Mouse (Mus musculus) T-cell, adult 2 months (primary cell): Measurements from ENCODE around the gene Cd3eap.

Experiments
- DNase-seq: peaks from one replicate; pipeline ENCODE4 v3.0.0; 2022; ENCODE audit warnings: low spot score

The Cd3eap gene

DNA sequence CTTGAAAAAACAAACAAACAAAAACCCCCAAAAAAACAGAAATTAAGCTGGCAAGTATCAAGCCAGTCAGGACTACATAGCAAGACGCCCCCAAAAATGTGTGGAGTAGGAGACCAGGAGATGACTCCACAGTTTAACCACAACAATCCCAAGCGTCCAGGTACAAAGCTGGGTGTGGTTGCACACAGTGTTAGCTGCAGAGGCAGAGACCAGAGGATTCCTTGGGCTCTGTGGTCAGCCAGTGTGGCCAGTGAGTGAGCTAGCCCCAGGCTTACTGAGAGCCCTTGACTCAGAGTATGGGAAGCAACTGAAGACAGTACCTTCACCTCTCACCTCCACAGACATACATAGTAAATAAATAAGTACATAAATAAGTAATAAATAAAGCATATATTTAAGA, 27.4 kb downstream of the Cd3eap start:
- DNase-seq, result no peak

DNA sequence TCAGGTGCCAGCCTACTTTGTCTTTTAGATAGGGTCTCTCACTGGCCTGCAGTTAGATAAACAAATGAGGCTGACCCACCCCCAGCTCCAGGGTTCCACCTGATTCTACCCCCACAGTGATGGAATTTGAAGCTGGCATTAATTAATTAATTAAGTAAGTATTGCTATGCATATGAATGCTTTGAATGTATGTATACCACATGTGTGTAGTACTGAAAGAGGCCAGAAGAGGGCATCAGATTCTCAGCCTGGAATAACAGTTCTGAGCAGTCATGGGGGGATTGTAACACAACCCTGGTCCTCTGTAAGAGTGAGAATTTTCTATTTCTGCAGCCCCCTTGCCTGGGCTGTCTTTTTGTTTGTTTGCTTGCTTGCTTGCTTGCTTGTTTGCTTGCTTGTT, 30.9 kb downstream of the Cd3eap start:
- no peak for DNase-seq

DNA sequence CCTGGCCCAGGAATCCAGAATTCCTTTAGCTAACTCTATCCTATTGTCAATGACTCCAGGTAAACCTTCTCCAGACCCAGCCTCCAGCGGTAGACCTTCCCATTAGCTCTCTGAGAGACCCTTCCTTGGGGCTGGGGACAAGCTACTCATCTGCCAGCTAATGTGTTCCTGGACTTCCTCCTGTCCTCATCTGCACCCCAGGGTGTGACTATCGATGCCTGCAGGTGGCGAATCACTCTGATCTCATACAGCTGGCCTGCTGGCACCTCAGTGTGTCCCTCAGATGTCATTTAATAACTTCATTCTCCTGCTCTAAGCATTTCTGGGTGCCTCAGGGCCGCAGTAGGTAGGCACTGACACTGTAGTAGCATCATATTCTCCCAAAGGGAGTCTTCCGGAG, 31.5 kb downstream of the Cd3eap start:
- no peak for DNase-seq

- DNase-seq, result no peak
Observed at GRCm38 (mm10) chr7:19327128-19327527, 32.2 kb downstream of the Cd3eap start.

- peak; percentile 62 for DNase-seq
Observed at GRCm38 (mm10) chr7:19326359-19326758, 32.9 kb downstream of the Cd3eap start.

DNA sequence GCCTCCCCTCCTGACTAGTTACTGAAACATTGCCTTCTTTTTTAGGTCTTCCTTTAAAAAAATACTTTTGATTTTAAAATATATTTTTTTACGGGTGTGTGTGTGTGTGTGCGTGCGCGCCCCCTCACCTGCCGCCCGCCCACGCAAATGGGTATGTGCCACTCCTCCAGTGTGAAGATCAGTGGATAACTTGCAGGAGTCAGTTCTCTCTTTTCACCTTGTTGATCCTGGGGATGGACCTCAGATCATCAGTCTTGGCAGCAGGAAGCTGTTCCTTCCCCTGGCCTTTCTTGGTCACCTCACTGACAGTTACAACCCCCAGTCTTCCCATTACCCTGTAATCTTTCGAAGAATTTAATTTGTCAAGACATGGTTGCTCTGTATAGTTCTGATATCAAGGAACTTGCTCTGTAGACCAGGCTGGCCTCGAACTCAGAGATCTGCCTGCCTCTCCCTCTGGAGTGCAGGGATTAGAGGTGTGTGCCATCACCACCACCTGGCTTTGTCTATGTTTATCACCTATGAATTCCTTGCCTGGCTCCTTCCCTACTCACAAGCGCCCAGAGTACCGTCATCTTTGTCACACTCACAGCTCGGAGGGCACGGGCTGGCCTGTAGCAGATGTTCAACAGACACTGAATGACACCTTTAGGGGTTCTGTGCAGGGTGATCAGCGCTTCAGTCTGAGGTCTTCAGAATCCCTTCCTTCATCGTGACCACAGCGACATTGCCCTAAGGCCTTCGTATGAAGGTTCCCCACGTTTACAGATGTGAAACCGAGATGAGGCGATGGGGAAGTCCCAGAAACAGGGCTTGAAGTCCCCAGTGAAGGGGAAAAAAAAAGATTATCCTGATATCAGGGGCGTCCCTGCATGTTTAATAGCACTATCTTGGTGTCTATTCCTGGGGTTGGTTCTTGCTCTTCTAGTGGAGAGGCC, 33.8 kb downstream of the Cd3eap start:
- peak; percentile 26 for DNase-seq

DNA sequence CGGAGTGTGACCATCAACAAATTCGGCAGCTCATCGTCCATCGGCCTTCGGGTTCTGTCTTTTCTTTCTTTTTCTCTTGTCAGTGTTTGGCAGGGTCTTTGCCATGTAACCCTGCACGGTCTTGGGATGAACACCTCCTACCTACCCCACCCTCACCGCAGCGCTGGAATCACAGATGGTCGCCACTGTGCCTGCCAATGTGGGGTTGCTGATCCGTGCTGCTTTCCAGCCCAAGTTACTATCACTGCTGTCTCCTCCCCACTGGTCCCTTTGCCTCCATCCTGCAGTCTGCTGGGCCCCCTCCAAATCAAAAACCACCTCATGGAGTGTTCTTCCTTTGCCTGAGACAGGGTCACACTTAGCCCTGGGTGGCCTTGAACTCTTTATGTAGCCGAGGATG, 35.1 kb downstream of the Cd3eap start:
- no peak for DNase-seq

- DNase-seq, result no peak
Observed at GRCm38 (mm10) chr7:19322489-19322888, 36.8 kb downstream of the Cd3eap start.

DNA sequence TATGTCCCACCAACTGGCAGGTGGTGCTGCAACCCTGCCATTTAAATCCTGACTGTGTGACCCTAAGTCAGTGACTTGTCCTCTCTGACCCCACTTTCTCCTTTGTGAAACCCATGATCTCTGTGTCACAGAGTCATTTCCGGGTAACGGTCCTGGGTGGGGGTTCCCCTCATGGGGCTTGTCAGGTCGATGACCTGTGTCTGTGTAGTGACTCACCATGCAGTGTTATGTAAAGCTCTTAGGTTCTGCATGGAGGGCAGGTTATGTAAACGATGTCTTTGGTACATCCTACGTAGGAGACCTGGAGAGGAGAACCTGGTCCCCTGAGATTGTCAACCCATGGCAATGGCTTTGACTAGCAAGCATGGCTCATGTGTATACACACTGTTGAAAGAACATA, 37.8 kb downstream of the Cd3eap start:
- DNase-seq, result peak; percentile 64

DNA sequence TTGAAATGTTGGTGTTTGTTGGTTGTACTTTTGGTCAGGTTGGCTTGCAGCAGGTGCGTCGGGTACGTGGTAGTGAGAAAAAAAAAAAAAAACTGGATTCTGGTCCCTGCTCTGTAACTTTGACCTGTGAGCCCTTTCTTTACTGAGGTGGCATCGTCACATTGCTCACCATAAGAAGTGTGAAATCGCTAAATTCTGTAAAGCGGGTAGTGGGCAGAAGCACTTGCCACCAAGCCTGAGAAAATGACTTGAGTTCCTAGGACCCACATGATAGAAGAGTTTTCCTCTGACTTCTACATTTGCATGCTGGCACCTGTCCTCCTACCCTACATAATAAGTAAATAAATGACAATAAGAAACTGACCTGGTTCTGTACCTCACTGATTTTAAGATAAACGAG, 38.6 kb downstream of the Cd3eap start:
- no peak for DNase-seq

- peak; percentile 93 for DNase-seq
Observed at GRCm38 (mm10) chr7:19319906-19320305, 39.4 kb downstream of the Cd3eap start.

- DNase-seq, result peak; percentile 68
Observed at GRCm38 (mm10) chr7:19319458-19319857, 39.8 kb downstream of the Cd3eap start.

- DNase-seq, result no peak
Observed at GRCm38 (mm10) chr7:19318676-19319075, 40.6 kb downstream of the Cd3eap start.

DNA sequence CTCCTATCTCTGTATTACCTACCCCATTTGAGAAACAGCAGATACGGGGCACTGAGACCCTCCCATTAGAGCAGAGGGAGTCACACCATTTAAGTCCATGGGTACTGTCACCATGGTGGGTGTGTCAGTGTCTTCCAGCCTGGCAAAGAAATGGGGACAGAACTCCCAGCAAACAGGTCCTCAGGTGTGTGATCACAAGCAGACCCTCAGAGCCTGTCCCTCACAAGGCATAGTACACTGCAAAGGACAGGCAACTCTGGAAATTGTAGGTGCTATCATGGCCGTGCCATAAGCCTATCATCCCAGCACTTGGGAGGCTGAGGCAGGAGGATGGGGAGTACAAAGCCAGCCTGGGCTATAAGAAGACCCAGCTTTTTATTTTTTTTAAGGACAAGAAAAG, 41.1 kb downstream of the Cd3eap start:
- DNase-seq, result no peak

DNA sequence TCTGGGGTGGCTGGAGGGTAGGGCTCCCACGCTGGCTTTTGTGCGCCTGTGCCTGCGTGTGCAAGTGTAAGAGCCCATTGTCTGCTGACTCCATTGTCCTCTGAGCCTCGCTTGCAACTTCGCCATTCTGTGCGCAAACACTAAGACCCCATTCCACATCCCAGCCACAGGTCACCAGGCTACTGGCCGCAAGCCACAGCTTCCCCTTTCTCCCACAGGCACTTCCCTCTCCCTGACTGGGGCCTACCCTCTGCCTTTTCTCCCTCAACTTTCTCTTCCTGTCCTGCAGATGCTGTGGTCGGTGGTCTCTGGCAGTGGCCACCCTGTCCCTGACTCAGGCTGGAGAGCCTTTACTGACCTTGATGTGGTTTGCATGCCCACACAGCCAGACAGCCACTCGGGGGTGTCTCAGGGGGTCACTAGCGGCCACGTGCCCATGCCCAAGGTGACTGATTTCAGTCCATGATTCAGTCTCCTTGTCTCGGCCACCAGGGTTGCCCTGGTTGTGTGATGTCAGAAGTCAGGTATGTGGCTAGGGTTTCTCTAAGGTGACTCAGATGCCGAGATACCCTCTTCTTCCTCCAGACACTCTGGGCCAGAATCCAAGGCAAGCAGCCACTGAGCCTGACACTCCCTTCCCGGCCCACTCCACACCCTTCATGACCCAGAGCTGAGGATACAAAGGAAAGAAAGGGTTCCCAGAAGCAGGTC, 42.7 kb downstream of the Cd3eap start:
- DNase-seq, result no peak

- no peak for DNase-seq
Observed at GRCm38 (mm10) chr7:19314033-19314432, 45.2 kb downstream of the Cd3eap start.

- DNase-seq, result no peak
Observed at GRCm38 (mm10) chr7:19311991-19312390, 47.3 kb downstream of the Cd3eap start.

- DNase-seq, result peak; percentile 95
Observed at GRCm38 (mm10) chr7:19309884-19310641, 49.2 kb downstream of the Cd3eap start, which contains the start of gene Fosb. TSS of gene Fosb (minus strand) at chr7:19310051.

DNA sequence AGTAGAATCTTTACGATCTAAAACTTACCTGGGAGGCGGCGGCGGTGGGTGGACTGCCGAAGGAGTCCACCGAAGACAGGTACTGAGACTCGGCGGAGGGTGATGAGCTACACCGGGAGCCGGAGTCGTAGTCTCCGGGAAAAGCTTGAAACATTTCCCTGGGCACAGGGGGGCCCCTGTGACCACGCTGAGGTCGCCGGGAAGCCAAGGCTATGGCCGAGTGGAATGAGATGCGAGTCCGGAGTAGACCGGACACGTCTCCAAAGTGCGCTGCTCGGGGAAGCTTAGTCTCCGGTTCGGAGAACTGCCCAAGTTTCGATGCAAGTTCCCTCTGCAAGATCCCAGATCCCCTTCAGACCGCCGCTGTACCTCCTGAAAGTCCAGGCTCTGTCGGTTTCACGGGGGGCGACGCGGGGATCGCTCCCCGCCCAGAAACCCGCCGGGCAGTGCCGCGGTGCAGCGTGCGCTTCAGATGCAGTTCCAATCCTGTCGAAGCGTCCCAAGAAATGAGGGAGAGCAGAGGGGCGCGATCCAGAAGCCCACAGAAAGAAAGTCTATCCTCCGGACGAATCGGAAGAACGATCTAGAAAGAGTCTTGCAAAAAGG, 49.9 kb downstream of the Cd3eap start:
- no peak for DNase-seq

GRCm38 (mm10) chr7:19308454-19309277, 50.6 kb downstream of the Cd3eap start:
- DNase-seq, result peak; percentile 95
